Mouse (Mus musculus) MEL (cell line): ENCODE results near the gene Rps3a1. TPM values are rescaled to one million over a fixed set of nuclear protein-coding genes. Genes with fewer than 3 reads are reported as not detected.

Source experiments
- DNase-seq: peaks from one replicate; pipeline ENCODE4 v3.0.0; 2011; ENCODE audit warnings: low read depth, low spot score
- H3K27ac ChIP-seq: 2 replicates; pipeline ENCODE4 v1.5.1; 2012; ENCODE audit warnings: low read depth, mild to moderate bottlenecking, control low read depth, low read length, moderate library complexity; ENCODE audit not compliant: control insufficient read depth
- H3K27me3 ChIP-seq, 2 experiments: fragments of 150-350 bp in 1 of 2; sonication (generic) in 1 of 2; 2 replicates each; pipeline ENCODE4 v1.6.1; 2012; ENCODE audit warnings: low read length in 2 of 2, mild to moderate bottlenecking in 2 of 2, improper control_type of control experiment in 1 of 2, moderate library complexity in 1 of 2; ENCODE audit not compliant: insufficient read depth in 2 of 2, control insufficient read depth in 1 of 2
- H3K36me3 ChIP-seq, 2 experiments: 2 replicates each; pipeline ENCODE4 v1.6.1; 2012 to 2014; ENCODE audit warnings: low read length in 2 of 2, improper control_type of control experiment in 1 of 2, inconsistent platforms in 1 of 2, mild to moderate bottlenecking in 1 of 2; ENCODE audit not compliant: insufficient read depth in 2 of 2, control insufficient read depth in 1 of 2
- H3K4me1 ChIP-seq, 2 experiments: fragments of 150-350 bp in 1 of 2; sonication (generic) in 1 of 2; 2 replicates each; pipeline ENCODE4 v1.6.1; 2012; ENCODE audit warnings: low read length in 2 of 2, improper control_type of control experiment in 1 of 2, mild to moderate bottlenecking in 1 of 2; ENCODE audit not compliant: insufficient read depth in 2 of 2, control insufficient read depth in 1 of 2
- H3K4me3 ChIP-seq, 2 experiments: fragments of 150-350 bp in 1 of 2; sonication (generic) in 1 of 2; 2 replicates each; pipeline ENCODE4 v1.5.1; 2012; ENCODE audit warnings: low read depth in 2 of 2, low read length in 2 of 2, mild to moderate bottlenecking in 2 of 2, moderate library complexity in 2 of 2, control low read depth in 1 of 2, improper control_type of control experiment in 1 of 2; ENCODE audit not compliant: control insufficient read depth in 1 of 2, insufficient read depth in 1 of 2
- H3K79me2 ChIP-seq: 2 replicates; pipeline ENCODE4 v1.6.1; 2012; ENCODE audit warnings: mild to moderate bottlenecking, low read length, moderate library complexity; ENCODE audit not compliant: control insufficient read depth, poor library complexity, insufficient read depth
- H3K9ac ChIP-seq: 2 replicates; pipeline ENCODE4 v1.6.1; 2012; ENCODE audit warnings: low read depth, mild to moderate bottlenecking, control low read depth, low read length, moderate library complexity; ENCODE audit not compliant: control insufficient read depth, poor library complexity, severe bottlenecking
- H3K9me3 ChIP-seq: fragments of 150-350 bp; sonication (generic); replicated peaks from 2 replicates; pipeline ENCODE4 v1.6.1; 2012; ENCODE audit warnings: mild to moderate bottlenecking, low read length, improper control_type of control experiment, moderate library complexity; ENCODE audit not compliant: insufficient read depth
- BHLHE40 ChIP-seq: IDR thresholded peaks from 2 replicates; pipeline ENCODE4 v1.6.1; 2012; ENCODE audit warnings: low read depth, mild to moderate bottlenecking, inconsistent platforms, low read length, improper control_type of control experiment, borderline replicate concordance
- CHD1 ChIP-seq: IDR thresholded peaks from 2 replicates; pipeline ENCODE4 v1.6.1; 2012; ENCODE audit warnings: low read depth, mild to moderate bottlenecking, inconsistent platforms, low read length, improper control_type of control experiment
- CTCF ChIP-seq, 3 experiments: IDR thresholded peaks in 2 of 3; conservative IDR thresholded peaks in 1 of 3; 2 replicates each; pipeline ENCODE4 v1.5.1; 2011 to 2012; ENCODE audit warnings: low read length in 3 of 3, low read depth in 2 of 3, mild to moderate bottlenecking in 2 of 3, improper control_type of control experiment in 1 of 3, inconsistent platforms in 1 of 3, mixed read lengths in 1 of 3, moderate library complexity in 1 of 3; ENCODE audit not compliant: control insufficient read depth in 1 of 3, insufficient read depth in 1 of 3, poor library complexity in 1 of 3, severe bottlenecking in 1 of 3
- E2F4 ChIP-seq: IDR thresholded peaks from 2 replicates; pipeline ENCODE4 v1.6.1; 2011; ENCODE audit warnings: low read depth, low read length, improper control_type of control experiment, borderline replicate concordance
- ELF1 ChIP-seq: IDR thresholded peaks from 2 replicates; pipeline ENCODE4 v1.6.1; 2014; ENCODE audit warnings: low read depth, mild to moderate bottlenecking, inconsistent platforms, low read length, improper control_type of control experiment, moderate library complexity
- EP300 ChIP-seq, 2 experiments: IDR thresholded peaks; 2 replicates each; pipeline ENCODE4 v1.6.1; 2011; ENCODE audit warnings: improper control_type of control experiment in 2 of 2, low read length in 2 of 2, low read depth in 1 of 2, mild to moderate bottlenecking in 1 of 2
- ETS1 ChIP-seq: IDR thresholded peaks from 2 replicates; pipeline ENCODE4 v1.6.1; 2012; ENCODE audit warnings: low read depth, mild to moderate bottlenecking, inconsistent platforms, low read length, improper control_type of control experiment, moderate library complexity
- GABPA ChIP-seq: IDR thresholded peaks from 2 replicates; pipeline ENCODE4 v1.6.1; 2012; ENCODE audit warnings: low read depth, mild to moderate bottlenecking, inconsistent platforms, low read length, improper control_type of control experiment, moderate library complexity
- HCFC1 ChIP-seq: IDR thresholded peaks from 2 replicates; pipeline ENCODE4 v1.6.1; 2012; ENCODE audit warnings: low read depth, mild to moderate bottlenecking, inconsistent platforms, low read length, improper control_type of control experiment, moderate library complexity
- KAT2A ChIP-seq: conservative IDR thresholded peaks from 2 replicates; pipeline ENCODE4 v1.6.1; 2012; ENCODE audit warnings: low read depth, low read length, improper control_type of control experiment, inconsistent platforms
- MAFK ChIP-seq: IDR thresholded peaks from 2 replicates; pipeline ENCODE4 v1.6.1; 2011; ENCODE audit warnings: low read depth, mild to moderate bottlenecking, low read length, improper control_type of control experiment, borderline replicate concordance
- MAX ChIP-seq: IDR thresholded peaks from 2 replicates; pipeline ENCODE4 v1.6.1; 2011; ENCODE audit warnings: low read length, improper control_type of control experiment
- MAZ ChIP-seq: IDR thresholded peaks from 2 replicates; pipeline ENCODE4 v1.6.1; 2012; ENCODE audit warnings: low read depth, mild to moderate bottlenecking, inconsistent platforms, low read length, improper control_type of control experiment
- MXI1 ChIP-seq: IDR thresholded peaks from 2 replicates; pipeline ENCODE4 v1.6.1; 2011; ENCODE audit warnings: mild to moderate bottlenecking, low read depth, low read length, improper control_type of control experiment
- MYB ChIP-seq: IDR thresholded peaks from 2 replicates; pipeline ENCODE4 v1.6.1; 2011; ENCODE audit warnings: mild to moderate bottlenecking, low read depth, low read length, improper control_type of control experiment
- MYC ChIP-seq: IDR thresholded peaks from 2 replicates; pipeline ENCODE4 v1.6.1; 2011; ENCODE audit warnings: low read depth, mild to moderate bottlenecking, low read length, improper control_type of control experiment, moderate library complexity
- NELFE ChIP-seq: IDR thresholded peaks from 2 replicates; pipeline ENCODE4 v1.6.1; 2011; ENCODE audit warnings: low read depth, low read length, improper control_type of control experiment
- NRF1 ChIP-seq: IDR thresholded peaks from 2 replicates; pipeline ENCODE4 v1.6.1; 2014; ENCODE audit warnings: low read depth, mild to moderate bottlenecking, inconsistent platforms, low read length, improper control_type of control experiment, moderate library complexity; ENCODE audit not compliant: poor library complexity, insufficient read depth, severe bottlenecking
- POLR2A ChIP-seq, 2 experiments: IDR thresholded peaks; 2 replicates each; pipeline ENCODE4 v1.6.1; 2011 to 2012; ENCODE audit warnings: low read length in 2 of 2, mild to moderate bottlenecking in 2 of 2, control low read depth in 1 of 2, improper control_type of control experiment in 1 of 2, low read depth in 1 of 2, moderate library complexity in 1 of 2; ENCODE audit not compliant: control insufficient read depth in 1 of 2, insufficient read depth in 1 of 2, poor library complexity in 1 of 2
- POLR2AphosphoS2 ChIP-seq: IDR thresholded peaks from 2 replicates; pipeline ENCODE4 v1.6.1; 2011; ENCODE audit warnings: low read length, improper control_type of control experiment
- RAD21 ChIP-seq: IDR thresholded peaks from 2 replicates; pipeline ENCODE4 v1.6.1; 2011; ENCODE audit warnings: mild to moderate bottlenecking, low read depth, low read length, improper control_type of control experiment
- RCOR1 ChIP-seq: IDR thresholded peaks from 2 replicates; pipeline ENCODE4 v1.6.1; 2012; ENCODE audit warnings: low read depth, mild to moderate bottlenecking, inconsistent platforms, low read length, improper control_type of control experiment
- SMC3 ChIP-seq: IDR thresholded peaks from 2 replicates; pipeline ENCODE4 v1.6.1; 2011; ENCODE audit warnings: low read depth, low read length, improper control_type of control experiment
- TAL1 ChIP-seq: IDR thresholded peaks from 2 replicates; pipeline ENCODE4 v1.6.1; 2012; ENCODE audit warnings: mild to moderate bottlenecking, inconsistent platforms, low read length, moderate library complexity, mixed read lengths
- TCF12 ChIP-seq: IDR thresholded peaks from 2 replicates; pipeline ENCODE4 v1.6.1; 2014; ENCODE audit warnings: low read depth, mild to moderate bottlenecking, inconsistent platforms, low read length, improper control_type of control experiment, moderate library complexity
- UBTF ChIP-seq: IDR thresholded peaks from 2 replicates; pipeline ENCODE4 v1.6.1; 2012; ENCODE audit warnings: low read depth, mild to moderate bottlenecking, inconsistent platforms, low read length, improper control_type of control experiment, moderate library complexity, borderline replicate concordance; ENCODE audit not compliant: insufficient read depth
- USF1 ChIP-seq: IDR thresholded peaks from 2 replicates; pipeline ENCODE4 v1.6.1; 2014; ENCODE audit warnings: low read depth, mild to moderate bottlenecking, inconsistent platforms, low read length, improper control_type of control experiment, moderate library complexity
- USF2 ChIP-seq, 2 experiments: IDR thresholded peaks; 2 replicates each; pipeline ENCODE4 v1.6.1; 2011 to 2012; ENCODE audit warnings: improper control_type of control experiment in 2 of 2, low read length in 2 of 2, borderline replicate concordance in 1 of 2, inconsistent platforms in 1 of 2, low read depth in 1 of 2, mild to moderate bottlenecking in 1 of 2; ENCODE audit not compliant: insufficient read depth in 1 of 2
- ZC3H11A ChIP-seq: IDR thresholded peaks from 2 replicates; pipeline ENCODE4 v1.6.1; 2012; ENCODE audit warnings: low read depth, mild to moderate bottlenecking, inconsistent platforms, low read length, improper control_type of control experiment
- ZMIZ1 ChIP-seq: IDR thresholded peaks from 2 replicates; pipeline ENCODE4 v1.6.1; 2012; ENCODE audit warnings: low read depth, mild to moderate bottlenecking, inconsistent platforms, low read length, improper control_type of control experiment, moderate library complexity
- ZNF384 ChIP-seq: IDR thresholded peaks from 2 replicates; pipeline ENCODE4 v1.6.1; 2012; ENCODE audit warnings: low read depth, mild to moderate bottlenecking, inconsistent platforms, low read length, improper control_type of control experiment
- polyA plus RNA-seq, 2 experiments: library from polyadenylated mRNA; stranded (reverse) in 1 of 2; unstranded in 1 of 2; fragments of >175 nt in 1 of 2; fragments of >200 nt in 1 of 2; gene quantifications; 2 replicates each; pipeline versions ENCODE4 v1.2.1 to v1.2.4; 2012; ENCODE audit warnings: low replicate concordance in 2 of 2, low read depth in 1 of 2; ENCODE audit not compliant: insufficient read length in 2 of 2, insufficient read depth in 1 of 2, missing spikeins in 1 of 2
- total RNA-seq: library from RNA; depleted of rRNA; stranded (reverse); fragments of 300-350 nt; gene quantifications from 2 replicates; pipeline ENCODE4 v1.2.3, GENCODE M21; 2012

The Rps3a1 gene
- total and polyA plus RNA-seq, 3 experiments = 1,198 to 2,507 TPM; not detected in 1

DNA sequence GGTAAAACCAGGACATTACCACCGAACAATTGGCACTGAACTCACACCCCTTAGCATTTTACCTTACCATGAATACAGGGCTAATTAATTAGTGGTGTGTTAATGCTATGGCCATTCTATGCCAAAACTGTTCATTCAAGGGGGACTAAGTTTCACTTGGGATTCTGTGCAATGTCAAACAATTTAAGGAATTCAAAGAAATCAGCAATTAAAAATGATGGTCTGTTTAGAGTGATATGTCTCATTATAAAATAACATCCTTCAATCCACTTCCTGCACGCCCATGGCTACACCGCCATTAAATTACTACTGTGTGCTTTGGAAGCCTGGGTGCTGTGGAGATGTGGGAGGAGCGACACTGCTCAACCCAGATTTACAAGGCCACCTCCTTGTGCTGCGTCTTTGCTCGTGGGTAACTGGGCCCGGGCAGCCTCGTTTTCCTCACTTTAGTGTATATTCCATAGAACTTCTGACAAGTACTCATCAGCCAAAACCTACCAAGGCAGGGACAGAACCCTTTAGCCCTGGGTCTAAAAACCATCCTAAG, 36.3 kb downstream of the Rps3a1 start:
- Histone ChIP-seq H3K36me3 (peaks cover 0 to 18% of the 10 kb centered on the region in 2 experiments; a peak in 2 of 4 replicates), H3K4me1 (peaks cover 12 to 17% of the 10 kb centered on the region in 2 experiments), H3K4me3 (no peak overlapping the region)

DNA sequence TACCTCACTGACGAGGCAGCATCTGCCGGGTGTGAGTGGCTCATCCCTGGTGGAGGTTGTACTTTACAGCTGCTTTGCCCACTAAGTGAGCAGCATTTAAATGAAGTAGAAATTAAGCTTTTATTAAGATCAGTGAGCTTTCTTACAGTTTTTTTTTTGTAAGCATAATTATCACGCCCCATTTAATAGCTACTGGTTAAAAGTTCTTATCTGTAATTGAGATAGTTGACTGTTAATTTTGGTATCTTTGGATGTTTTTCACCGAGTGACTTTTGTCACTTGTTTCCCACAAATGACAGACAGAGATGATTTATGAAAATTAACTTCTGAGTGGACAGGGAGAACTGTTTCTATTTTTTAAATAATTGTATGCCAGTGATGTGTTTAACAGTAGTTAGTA, 37.6 kb downstream of the Rps3a1 start:
- peaks cover 12 to 17% of the 10 kb centered on the region in 2 experiments for H3K4me1 ChIP-seq
- peak overlapping the region; percentile 85 for H3K27ac ChIP-seq
- peak overlapping the region; percentile 62 to 81 for H3K4me3 ChIP-seq
- TF ChIP-seq ELF1 (no peak), USF1 (no peak), KAT2A (no peak), E2F4 (no peak), SMC3 (no peak), HCFC1 (peak; percentile 59; the same call in 1 of the 2 replicates), ZNF384 (peak; percentile 90), EP300 (IDR thresholded peaks at IDR 0.05; ENCODE audit: low read depth in 1 of 2, low read length in 2 of 2) (peak; percentile 30 to 58; a peak in 3 of 4 replicates), BHLHE40 (peak; percentile 35; the same call in 1 of the 2 replicates), MXI1 (peak; percentile 38; the same call in 1 of the 2 replicates), MAX (no peak), TAL1 (no peak), MYB (peak; percentile 25; the same call in 1 of the 2 replicates), TCF12 (peak; percentile 46; the same call in 1 of the 2 replicates), RAD21 (no peak), USF2 (IDR thresholded peaks at IDR 0.05; ENCODE audit: borderline replicate concordance in 1 of 2, insufficient read depth in 1 of 2, low read depth in 1 of 2, low read length in 2 of 2) (no peak), ZMIZ1 (no peak), UBTF (no peak), NRF1 (no peak), CTCF (IDR thresholded peaks at IDR 0.05 in 2 of 3, conservative IDR thresholded peaks at IDR 0.05 in 1 of 3; ENCODE audit: control insufficient read depth in 1 of 3, insufficient read depth in 1 of 3, low read depth in 2 of 3, low read length in 3 of 3, poor library complexity in 1 of 3, severe bottlenecking in 1 of 3) (no peak), CHD1 (0 out of 2 replicates have a peak, but pooled peaks have one; percentile 1), GABPA (no peak), MYC (no peak), MAZ (no peak), RCOR1 (no peak), ZC3H11A (no peak)

More for the DNA sequence above, 36.3 kb downstream of the Rps3a1 start:
- no peaks in the 10 kb centered on the region; the same call in 1 of the 2 replicates for H3K79me2 ChIP-seq
- no peak for DNase-seq
- H3K27me3 ChIP-seq = no peaks in the 10 kb centered on the region
- no peak overlapping the region for H3K27ac ChIP-seq
- TF ChIP-seq CHD1 (no peak), ZMIZ1 (no peak), MYB (no peak), NELFE (no peak), GABPA (no peak), RCOR1 (no peak), POLR2A (IDR thresholded peaks at IDR 0.05; ENCODE audit: control insufficient read depth in 1 of 2, insufficient read depth in 1 of 2, low read depth in 1 of 2, low read length in 2 of 2, poor library complexity in 1 of 2) (no peak), HCFC1 (no peak), MXI1 (no peak), ETS1 (no peak), MAFK (no peak), POLR2AphosphoS2 (no peak)
- TF ChIP-seq, all 39 proteins: peak for 0
- H3K9ac ChIP-seq = no peak overlapping the region
- H3K9me3 ChIP-seq = no peaks in the 10 kb centered on the region

More for the DNA sequence above, 37.6 kb downstream of the Rps3a1 start:
- no peaks in the 10 kb centered on the region for H3K9me3 ChIP-seq
- H3K9ac ChIP-seq = peak overlapping the region; percentile 66
- peaks cover 0 to 18% of the 10 kb centered on the region in 2 experiments; a peak in 2 of 4 replicates for H3K36me3 ChIP-seq
- DNase-seq = peak; percentile 72
- no peaks in the 10 kb centered on the region for H3K27me3 ChIP-seq
- H3K79me2 ChIP-seq = no peaks in the 10 kb centered on the region; the same call in 1 of the 2 replicates
